Mouse (Mus musculus) MEL (cell line): Measurements from ENCODE around the gene Tango2. TPM values are rescaled to one million over a fixed set of nuclear protein-coding genes. Genes with fewer than 3 reads are reported as not detected.

Experiments used
- DNase-seq: peaks from one replicate; pipeline ENCODE4 v3.0.0; 2011; ENCODE audit warnings: low read depth, low spot score
- H3K27ac ChIP-seq: 2 replicates; pipeline ENCODE4 v1.5.1; 2012; ENCODE audit warnings: low read depth, mild to moderate bottlenecking, control low read depth, low read length, moderate library complexity; ENCODE audit not compliant: control insufficient read depth
- H3K27me3 ChIP-seq, 2 experiments: fragments of 150-350 bp in 1 of 2; sonication (generic) in 1 of 2; 2 replicates each; pipeline ENCODE4 v1.6.1; 2012; ENCODE audit warnings: low read length in 2 of 2, mild to moderate bottlenecking in 2 of 2, improper control_type of control experiment in 1 of 2, moderate library complexity in 1 of 2; ENCODE audit not compliant: insufficient read depth in 2 of 2, control insufficient read depth in 1 of 2
- H3K36me3 ChIP-seq, 2 experiments: 2 replicates each; pipeline ENCODE4 v1.6.1; 2012 to 2014; ENCODE audit warnings: low read length in 2 of 2, improper control_type of control experiment in 1 of 2, inconsistent platforms in 1 of 2, mild to moderate bottlenecking in 1 of 2; ENCODE audit not compliant: insufficient read depth in 2 of 2, control insufficient read depth in 1 of 2
- H3K4me1 ChIP-seq, 2 experiments: fragments of 150-350 bp in 1 of 2; sonication (generic) in 1 of 2; 2 replicates each; pipeline ENCODE4 v1.6.1; 2012; ENCODE audit warnings: low read length in 2 of 2, improper control_type of control experiment in 1 of 2, mild to moderate bottlenecking in 1 of 2; ENCODE audit not compliant: insufficient read depth in 2 of 2, control insufficient read depth in 1 of 2
- H3K4me3 ChIP-seq, 2 experiments: fragments of 150-350 bp in 1 of 2; sonication (generic) in 1 of 2; 2 replicates each; pipeline ENCODE4 v1.5.1; 2012; ENCODE audit warnings: low read depth in 2 of 2, low read length in 2 of 2, mild to moderate bottlenecking in 2 of 2, moderate library complexity in 2 of 2, control low read depth in 1 of 2, improper control_type of control experiment in 1 of 2; ENCODE audit not compliant: control insufficient read depth in 1 of 2, insufficient read depth in 1 of 2
- H3K79me2 ChIP-seq: 2 replicates; pipeline ENCODE4 v1.6.1; 2012; ENCODE audit warnings: mild to moderate bottlenecking, low read length, moderate library complexity; ENCODE audit not compliant: control insufficient read depth, poor library complexity, insufficient read depth
- H3K9ac ChIP-seq: 2 replicates; pipeline ENCODE4 v1.6.1; 2012; ENCODE audit warnings: low read depth, mild to moderate bottlenecking, control low read depth, low read length, moderate library complexity; ENCODE audit not compliant: control insufficient read depth, poor library complexity, severe bottlenecking
- H3K9me3 ChIP-seq: fragments of 150-350 bp; sonication (generic); replicated peaks from 2 replicates; pipeline ENCODE4 v1.6.1; 2012; ENCODE audit warnings: mild to moderate bottlenecking, low read length, improper control_type of control experiment, moderate library complexity; ENCODE audit not compliant: insufficient read depth
- CHD1 ChIP-seq: IDR thresholded peaks from 2 replicates; pipeline ENCODE4 v1.6.1; 2012; ENCODE audit warnings: low read depth, mild to moderate bottlenecking, inconsistent platforms, low read length, improper control_type of control experiment
- CTCF ChIP-seq, 3 experiments: IDR thresholded peaks in 2 of 3; conservative IDR thresholded peaks in 1 of 3; 2 replicates each; pipeline ENCODE4 v1.5.1; 2011 to 2012; ENCODE audit warnings: low read length in 3 of 3, low read depth in 2 of 3, mild to moderate bottlenecking in 2 of 3, improper control_type of control experiment in 1 of 3, inconsistent platforms in 1 of 3, mixed read lengths in 1 of 3, moderate library complexity in 1 of 3; ENCODE audit not compliant: control insufficient read depth in 1 of 3, insufficient read depth in 1 of 3, poor library complexity in 1 of 3, severe bottlenecking in 1 of 3
- E2F4 ChIP-seq: IDR thresholded peaks from 2 replicates; pipeline ENCODE4 v1.6.1; 2011; ENCODE audit warnings: low read depth, low read length, improper control_type of control experiment, borderline replicate concordance
- ELF1 ChIP-seq: IDR thresholded peaks from 2 replicates; pipeline ENCODE4 v1.6.1; 2014; ENCODE audit warnings: low read depth, mild to moderate bottlenecking, inconsistent platforms, low read length, improper control_type of control experiment, moderate library complexity
- EP300 ChIP-seq, 2 experiments: IDR thresholded peaks; 2 replicates each; pipeline ENCODE4 v1.6.1; 2011; ENCODE audit warnings: improper control_type of control experiment in 2 of 2, low read length in 2 of 2, low read depth in 1 of 2, mild to moderate bottlenecking in 1 of 2
- ETS1 ChIP-seq: IDR thresholded peaks from 2 replicates; pipeline ENCODE4 v1.6.1; 2012; ENCODE audit warnings: low read depth, mild to moderate bottlenecking, inconsistent platforms, low read length, improper control_type of control experiment, moderate library complexity
- GABPA ChIP-seq: IDR thresholded peaks from 2 replicates; pipeline ENCODE4 v1.6.1; 2012; ENCODE audit warnings: low read depth, mild to moderate bottlenecking, inconsistent platforms, low read length, improper control_type of control experiment, moderate library complexity
- GATA1 ChIP-seq: IDR thresholded peaks from 2 replicates; pipeline ENCODE4 v1.6.1; 2011; ENCODE audit warnings: low read depth, low read length, improper control_type of control experiment
- HCFC1 ChIP-seq: IDR thresholded peaks from 2 replicates; pipeline ENCODE4 v1.6.1; 2012; ENCODE audit warnings: low read depth, mild to moderate bottlenecking, inconsistent platforms, low read length, improper control_type of control experiment, moderate library complexity
- KAT2A ChIP-seq: conservative IDR thresholded peaks from 2 replicates; pipeline ENCODE4 v1.6.1; 2012; ENCODE audit warnings: low read depth, low read length, improper control_type of control experiment, inconsistent platforms
- MAX ChIP-seq: IDR thresholded peaks from 2 replicates; pipeline ENCODE4 v1.6.1; 2011; ENCODE audit warnings: low read length, improper control_type of control experiment
- MEF2A ChIP-seq: IDR thresholded peaks from 2 replicates; pipeline ENCODE4 v1.6.1; 2014; ENCODE audit warnings: low read depth, mild to moderate bottlenecking, inconsistent platforms, low read length, improper control_type of control experiment; ENCODE audit not compliant: poor library complexity, insufficient replicate concordance, severe bottlenecking; ENCODE audit errors: extremely low read depth
- MYB ChIP-seq: IDR thresholded peaks from 2 replicates; pipeline ENCODE4 v1.6.1; 2011; ENCODE audit warnings: mild to moderate bottlenecking, low read depth, low read length, improper control_type of control experiment
- POLR2A ChIP-seq, 2 experiments: IDR thresholded peaks; 2 replicates each; pipeline ENCODE4 v1.6.1; 2011 to 2012; ENCODE audit warnings: low read length in 2 of 2, mild to moderate bottlenecking in 2 of 2, control low read depth in 1 of 2, improper control_type of control experiment in 1 of 2, low read depth in 1 of 2, moderate library complexity in 1 of 2; ENCODE audit not compliant: control insufficient read depth in 1 of 2, insufficient read depth in 1 of 2, poor library complexity in 1 of 2
- POLR2AphosphoS2 ChIP-seq: IDR thresholded peaks from 2 replicates; pipeline ENCODE4 v1.6.1; 2011; ENCODE audit warnings: low read length, improper control_type of control experiment
- POLR2AphosphoS5 ChIP-seq: IDR thresholded peaks from 2 replicates; pipeline ENCODE4 v1.6.1; 2012; ENCODE audit warnings: low read depth, borderline replicate concordance, mild to moderate bottlenecking, inconsistent platforms, low read length, moderate library complexity, mixed read lengths
- RAD21 ChIP-seq: IDR thresholded peaks from 2 replicates; pipeline ENCODE4 v1.6.1; 2011; ENCODE audit warnings: mild to moderate bottlenecking, low read depth, low read length, improper control_type of control experiment
- RCOR1 ChIP-seq: IDR thresholded peaks from 2 replicates; pipeline ENCODE4 v1.6.1; 2012; ENCODE audit warnings: low read depth, mild to moderate bottlenecking, inconsistent platforms, low read length, improper control_type of control experiment
- SIN3A ChIP-seq: IDR thresholded peaks from 2 replicates; pipeline ENCODE4 v1.6.1; 2012; ENCODE audit warnings: low read length, improper control_type of control experiment, inconsistent platforms
- SMC3 ChIP-seq: IDR thresholded peaks from 2 replicates; pipeline ENCODE4 v1.6.1; 2011; ENCODE audit warnings: low read depth, low read length, improper control_type of control experiment
- TBP ChIP-seq: IDR thresholded peaks from 2 replicates; pipeline ENCODE4 v1.8.0; 2011; ENCODE audit warnings: low read depth, low read length, improper control_type of control experiment
- USF1 ChIP-seq: IDR thresholded peaks from 2 replicates; pipeline ENCODE4 v1.6.1; 2014; ENCODE audit warnings: low read depth, mild to moderate bottlenecking, inconsistent platforms, low read length, improper control_type of control experiment, moderate library complexity
- USF2 ChIP-seq, 2 experiments: IDR thresholded peaks; 2 replicates each; pipeline ENCODE4 v1.6.1; 2011 to 2012; ENCODE audit warnings: improper control_type of control experiment in 2 of 2, low read length in 2 of 2, borderline replicate concordance in 1 of 2, inconsistent platforms in 1 of 2, low read depth in 1 of 2, mild to moderate bottlenecking in 1 of 2; ENCODE audit not compliant: insufficient read depth in 1 of 2
- ZC3H11A ChIP-seq: IDR thresholded peaks from 2 replicates; pipeline ENCODE4 v1.6.1; 2012; ENCODE audit warnings: low read depth, mild to moderate bottlenecking, inconsistent platforms, low read length, improper control_type of control experiment
- ZKSCAN1 ChIP-seq: IDR thresholded peaks from 2 replicates; pipeline ENCODE4 v1.6.1; 2012; ENCODE audit warnings: low read depth, mild to moderate bottlenecking, inconsistent platforms, low read length, improper control_type of control experiment, moderate library complexity
- ZNF384 ChIP-seq: IDR thresholded peaks from 2 replicates; pipeline ENCODE4 v1.6.1; 2012; ENCODE audit warnings: low read depth, mild to moderate bottlenecking, inconsistent platforms, low read length, improper control_type of control experiment
- polyA plus RNA-seq, 2 experiments: library from polyadenylated mRNA; stranded (reverse) in 1 of 2; unstranded in 1 of 2; fragments of >175 nt in 1 of 2; fragments of >200 nt in 1 of 2; gene quantifications; 2 replicates each; pipeline versions ENCODE4 v1.2.1 to v1.2.4; 2012; ENCODE audit warnings: low replicate concordance in 2 of 2, low read depth in 1 of 2; ENCODE audit not compliant: insufficient read length in 2 of 2, insufficient read depth in 1 of 2, missing spikeins in 1 of 2
- total RNA-seq: library from RNA; depleted of rRNA; stranded (reverse); fragments of 300-350 nt; gene quantifications from 2 replicates; pipeline ENCODE4 v1.2.3, GENCODE M21; 2012

Gene Tango2
- total and polyA plus RNA-seq, 3 experiments, result 55.9 to 98.3 TPM; not detected in 1

DNA sequence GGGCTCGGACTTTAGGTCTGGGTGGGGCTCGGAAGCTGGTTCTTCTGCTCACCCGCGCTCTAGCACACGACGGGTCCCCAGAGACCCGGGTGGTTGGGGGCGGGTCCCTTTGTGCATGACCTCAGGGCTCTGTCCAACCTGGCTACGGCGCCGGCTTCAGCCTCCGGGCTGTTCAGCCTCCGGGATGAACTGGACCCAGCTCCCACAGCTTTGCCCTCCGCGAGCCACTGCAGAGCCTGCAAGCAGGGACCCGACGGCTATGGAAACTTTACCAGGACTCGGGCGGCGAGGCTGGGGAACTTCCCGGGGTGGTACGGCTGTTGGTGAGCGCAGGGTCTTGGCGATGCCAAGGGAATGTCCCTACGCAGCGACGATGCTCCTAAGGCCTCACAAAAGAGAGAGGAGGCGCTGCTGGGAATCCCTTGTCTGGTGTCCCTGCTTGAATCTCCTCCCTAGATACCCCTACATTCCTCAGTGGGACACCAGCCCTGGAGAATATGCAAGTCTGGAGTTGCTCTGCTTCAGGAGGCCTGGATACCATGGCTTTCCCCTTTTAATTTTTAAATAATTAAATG, 785 bp upstream of the Tango2 start:
- H3K4me1 ChIP-seq, result peaks cover 2 to 32% of the 10 kb centered on the region in 2 experiments
- no peak overlapping the region for H3K4me3 ChIP-seq
- no peak overlapping the region for H3K9ac ChIP-seq
- no peak for DNase-seq
- H3K9me3 ChIP-seq, result no peaks in the 10 kb centered on the region
- no peak for TF ChIP-seq USF1
- no peak for TF ChIP-seq GATA1
- no peak for TF ChIP-seq KAT2A
- TF ChIP-seq ELF1, result no peak
- no peak for TF ChIP-seq MYB
- no peak for TF ChIP-seq RAD21
- no peak for TF ChIP-seq GABPA
- no peak for TF ChIP-seq MEF2A
- no peak for TF ChIP-seq USF2 (IDR thresholded peaks at IDR 0.05; ENCODE audit: borderline replicate concordance in 1 of 2, insufficient read depth in 1 of 2, low read depth in 1 of 2, low read length in 2 of 2)
- no peak for TF ChIP-seq E2F4
- no peak for TF ChIP-seq POLR2AphosphoS2
- TF ChIP-seq MAX, result no peak
- no peak for TF ChIP-seq POLR2AphosphoS5
- no peak for TF ChIP-seq RCOR1
- H3K36me3 ChIP-seq, result peaks cover 0 to 19% of the 10 kb centered on the region in 2 experiments; a peak in 2 of 4 replicates
- no peaks in the 10 kb centered on the region for H3K27me3 ChIP-seq
- H3K79me2 ChIP-seq, result no peaks in the 10 kb centered on the region
- H3K27ac ChIP-seq, result no peak overlapping the region

DNA sequence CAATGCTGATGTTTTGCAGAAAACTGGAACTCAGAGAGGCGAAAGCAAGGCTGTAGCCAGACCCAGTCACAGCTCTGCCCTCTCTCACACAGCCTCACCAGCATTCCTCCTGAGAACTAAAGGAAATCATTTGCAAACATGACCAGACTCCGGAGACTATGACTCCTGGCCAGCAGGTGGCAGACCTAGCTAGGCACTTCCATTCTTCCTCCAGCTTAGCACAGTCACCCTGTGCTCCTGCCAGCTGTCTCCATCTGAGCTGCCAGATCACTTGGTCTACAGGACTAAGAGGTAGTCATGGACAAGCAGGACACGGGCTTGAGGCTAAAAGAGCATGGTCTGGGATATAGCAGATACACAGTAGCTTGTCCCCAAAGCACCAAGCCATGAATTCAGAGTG, 2.7 kb downstream of the Tango2 start:
- Histone ChIP-seq H3K4me3 (no peak overlapping the region), H3K9me3 (no peaks in the 10 kb centered on the region), H3K79me2 (peaks cover 17% of the 10 kb centered on the region), H3K36me3 (peaks cover 0 to 21% of the 10 kb centered on the region in 2 experiments; a peak in 2 of 4 replicates), H3K27me3 (no peaks in the 10 kb centered on the region), H3K4me1 (peaks cover 9 to 15% of the 10 kb centered on the region in 2 experiments), H3K27ac (no peak overlapping the region), H3K9ac (no peak overlapping the region)
- peak; percentile 92 for DNase-seq
- no peak for TF ChIP-seq CHD1
- 0 out of 2 replicates have a peak, but pooled peaks have one; percentile 28 for TF ChIP-seq TBP
- TF ChIP-seq USF1, result peak; percentile 18; the same call in 1 of the 2 replicates
- TF ChIP-seq E2F4, result no peak
- TF ChIP-seq ZNF384, result peak; percentile 4; the same call in 1 of the 2 replicates
- peak; percentile 91 for TF ChIP-seq SMC3
- 0 out of 2 replicates have a peak, but pooled peaks have one; percentile 23 for TF ChIP-seq HCFC1
- TF ChIP-seq CTCF (IDR thresholded peaks at IDR 0.05 in 2 of 3, conservative IDR thresholded peaks at IDR 0.05 in 1 of 3; ENCODE audit: control insufficient read depth in 1 of 3, insufficient read depth in 1 of 3, low read depth in 2 of 3, low read length in 3 of 3, poor library complexity in 1 of 3, severe bottlenecking in 1 of 3), result peak; percentile 83 to 99 (median 91)
- TF ChIP-seq USF2 (IDR thresholded peaks at IDR 0.05; ENCODE audit: borderline replicate concordance in 1 of 2, insufficient read depth in 1 of 2, low read depth in 1 of 2, low read length in 2 of 2), result no peak
- TF ChIP-seq RAD21, result peak; percentile 92
- no peak for TF ChIP-seq POLR2A (IDR thresholded peaks at IDR 0.05; ENCODE audit: control insufficient read depth in 1 of 2, insufficient read depth in 1 of 2, low read depth in 1 of 2, low read length in 2 of 2, poor library complexity in 1 of 2)
- no peak for TF ChIP-seq KAT2A
- no peak for TF ChIP-seq MEF2A
- TF ChIP-seq EP300 (IDR thresholded peaks at IDR 0.05; ENCODE audit: low read depth in 1 of 2, low read length in 2 of 2), result no peak
- TF ChIP-seq ZC3H11A, result peak; percentile 91
- TF ChIP-seq ZKSCAN1, result no peak
- TF ChIP-seq SIN3A, result peak; percentile 68; the same call in 1 of the 2 replicates
- no peak for TF ChIP-seq MAX
- TF ChIP-seq ETS1, result peak; percentile 30; the same call in 1 of the 2 replicates
